Mouse (Mus musculus): ENCODE results near the gene BC024063.
"Not testable (repeated sequence)": the region's sequence is repeated elsewhere in the genome, so short reads cannot be mapped to it uniquely, and the experiment has no call there.

BC024063 gene

DNA sequence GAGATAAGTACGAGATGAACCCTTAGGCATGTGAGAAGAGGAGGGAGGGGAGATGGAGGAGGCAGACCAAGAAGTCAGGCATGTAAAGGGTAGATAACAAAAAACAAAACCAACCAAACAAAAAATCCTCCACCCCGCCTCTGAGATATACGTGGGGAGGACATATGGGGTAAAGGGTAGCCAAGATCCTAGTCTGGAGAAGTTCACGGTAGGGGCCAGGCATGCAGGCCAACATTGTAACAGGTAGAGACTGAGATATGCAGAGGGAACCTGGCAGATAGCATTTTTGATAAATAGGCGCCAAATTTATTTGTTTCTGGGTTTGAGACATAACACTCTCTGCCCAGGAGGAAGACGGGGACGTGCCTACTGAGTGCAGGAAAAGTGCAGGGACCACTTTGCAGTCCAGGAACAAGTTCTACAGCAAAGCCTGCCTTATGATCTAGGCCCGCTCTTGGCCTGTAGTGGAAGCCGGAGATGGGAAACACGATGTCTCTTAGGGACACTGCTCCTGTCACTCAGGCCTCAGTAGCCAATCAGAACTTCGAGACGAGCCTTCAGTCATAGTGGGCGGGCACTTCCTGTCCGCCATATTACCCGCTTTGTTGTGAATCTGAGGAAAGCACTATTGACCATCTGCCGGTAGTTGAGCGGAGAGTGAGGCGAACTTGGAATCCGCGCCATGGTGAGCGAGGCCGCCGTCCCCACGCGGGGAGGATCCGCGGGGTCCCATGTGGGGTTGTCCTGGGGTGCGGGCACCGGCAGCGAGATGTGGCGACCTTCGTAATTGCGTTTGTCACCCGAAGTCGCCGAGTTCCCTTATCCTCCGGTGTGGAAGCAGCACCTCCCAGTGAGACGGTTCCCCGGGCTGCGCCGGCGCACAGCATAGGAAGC, at the start of gene BC024063:
Gene BC024063 (plus strand): TSS at position 626 of the 894 bp plus-strand sequence.
- DNase-seq (ENCODE audit: low spot score) = peak; percentile 87

DNA sequence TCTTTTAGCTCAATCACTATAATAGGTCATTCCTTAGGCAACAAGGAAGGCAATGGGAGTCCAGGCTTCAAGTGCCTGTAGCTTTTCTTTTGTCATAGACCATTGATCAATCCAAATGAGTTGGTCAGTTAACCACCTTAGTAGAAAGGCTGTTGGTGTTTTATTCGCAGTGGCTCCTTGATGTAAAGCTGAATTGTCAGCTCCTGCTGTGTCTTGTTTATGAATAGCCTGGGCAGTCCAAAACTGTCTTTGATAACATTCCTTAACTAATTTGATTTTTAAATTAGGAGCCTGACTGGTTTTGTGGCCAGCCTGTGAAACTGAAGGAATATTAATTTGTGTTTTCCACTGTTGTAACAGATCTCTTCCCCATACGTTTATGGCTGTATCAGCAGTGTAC, 41.0 kb upstream of the BC024063 start:
- DNase-seq (ENCODE audit: low spot score) = no peak

DNA sequence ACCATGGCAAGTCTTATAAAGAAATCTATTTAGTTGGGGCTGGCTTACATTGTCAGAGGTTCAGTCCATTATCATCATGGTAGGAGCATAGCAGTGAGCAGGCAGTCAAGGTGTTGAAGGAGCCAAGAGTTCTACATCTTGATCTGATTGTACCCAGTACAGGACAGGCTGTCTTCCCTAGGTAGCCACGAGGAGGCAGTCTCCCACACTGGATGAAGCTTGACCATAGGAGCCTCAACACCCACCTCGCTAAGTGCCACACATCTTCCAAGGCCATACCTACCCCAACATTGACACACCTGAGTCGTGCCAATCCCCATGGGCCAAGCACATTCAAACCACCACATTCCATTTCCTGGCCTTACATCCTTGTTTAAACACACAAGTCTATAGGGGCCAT, 36.5 kb upstream of the BC024063 start:
- DNase-seq (ENCODE audit: low spot score) = no peak

DNA sequence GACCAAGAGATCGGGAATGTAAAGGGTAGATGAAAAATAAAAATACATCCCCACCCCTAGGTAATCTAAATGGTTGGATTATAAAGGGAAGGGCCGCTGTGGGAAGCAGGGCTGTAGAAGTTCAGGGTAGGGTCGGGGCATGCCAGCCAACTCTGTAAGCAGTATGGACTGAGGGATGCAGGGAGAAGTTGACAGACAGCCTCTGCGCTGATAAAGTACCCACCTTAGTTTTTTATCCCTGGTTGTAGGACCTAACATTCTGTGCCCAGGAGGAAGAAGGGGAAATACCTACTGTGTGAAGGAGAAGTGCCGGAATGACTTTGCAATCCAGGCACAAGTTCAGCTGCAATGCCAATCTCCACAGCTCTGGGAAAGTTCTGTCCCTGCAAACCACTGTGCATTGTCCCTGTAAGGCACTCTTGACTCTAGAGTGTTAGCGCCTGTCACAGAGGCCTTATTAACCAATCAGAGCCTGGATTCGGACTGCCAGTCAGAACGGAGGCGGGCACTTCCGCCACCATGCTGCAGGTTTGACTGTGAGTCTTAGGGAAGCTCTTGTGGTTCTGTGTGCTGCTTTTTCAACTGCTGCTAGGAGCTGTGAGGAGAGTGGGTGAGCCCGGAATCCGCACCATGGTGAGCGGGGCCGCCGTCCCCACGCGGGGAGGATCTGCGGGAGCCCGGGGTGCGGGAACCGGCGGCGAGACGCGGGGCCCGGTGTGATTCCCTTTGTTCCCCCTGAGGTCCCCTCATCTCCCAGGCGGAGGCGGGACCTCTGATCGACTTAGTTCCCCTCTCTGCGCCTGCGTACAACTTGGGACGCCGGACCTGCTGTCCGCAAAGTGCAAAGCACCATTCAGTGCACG, 35.3 kb upstream of the BC024063 start, which contains the start of gene Zfp873:
Gene Zfp873 (plus strand): TSS at position 527 of the 863 bp plus-strand sequence.
- DNase-seq (ENCODE audit: low spot score) = peak; percentile 96

DNA sequence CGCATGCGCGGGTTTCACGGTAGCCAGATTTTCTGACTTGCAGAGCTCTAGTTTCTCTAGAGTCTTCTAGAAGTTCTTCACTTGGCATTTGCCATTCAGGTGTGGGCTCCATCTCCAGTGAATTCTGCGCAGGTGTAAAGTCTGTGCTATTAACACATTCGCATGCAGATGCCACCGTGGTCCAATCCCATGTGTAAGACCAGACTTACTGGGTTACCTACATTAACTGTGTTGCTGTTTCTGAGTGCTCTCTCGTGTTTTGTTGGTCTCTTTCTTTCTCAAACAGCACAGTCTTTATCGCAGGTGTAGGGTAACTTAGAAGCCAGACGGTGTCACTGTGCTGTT, 34.7 kb upstream of the BC024063 start:
- DNase-seq (ENCODE audit: low spot score) = not testable (repeated sequence)

DNA sequence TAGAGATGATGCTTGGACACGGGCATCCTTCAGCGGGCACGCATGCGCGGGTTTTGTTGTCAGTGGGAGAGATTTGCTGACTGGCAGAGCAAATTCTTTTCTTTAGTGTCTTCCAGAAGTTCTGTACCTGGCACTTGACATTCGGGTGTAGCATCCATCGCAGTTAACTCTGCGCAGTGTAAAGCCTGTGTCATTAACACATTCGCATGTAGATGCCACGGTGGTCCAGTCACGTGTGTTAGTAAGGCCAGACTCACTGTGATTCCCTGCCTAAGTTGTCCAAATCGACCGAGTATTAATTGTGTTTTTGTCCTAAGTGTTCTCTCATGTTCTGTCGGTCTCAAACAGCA, 444 bp downstream of the BC024063 start:
- peak; percentile 13 for DNase-seq (ENCODE audit: low spot score)

DNA sequence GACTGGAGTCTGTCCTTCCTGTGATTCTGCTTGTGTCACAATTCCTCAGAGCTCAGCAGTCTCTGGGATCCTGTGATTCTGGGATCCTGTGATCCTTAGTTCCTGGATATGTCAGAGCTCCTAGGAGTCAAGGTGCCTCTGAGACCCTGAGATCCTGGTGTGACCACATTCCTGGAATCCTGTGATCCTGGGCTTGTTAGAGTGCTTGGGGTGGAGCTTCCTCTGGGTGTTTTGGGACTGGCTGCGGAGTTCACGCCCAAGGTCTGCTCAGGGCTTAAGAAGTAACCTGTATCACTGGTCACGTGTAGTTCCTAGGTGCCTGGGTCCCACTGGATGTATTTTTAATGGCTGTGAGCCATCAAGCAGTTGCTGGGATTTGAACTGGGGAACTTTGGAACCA, 34.1 kb downstream of the BC024063 start:
- no peak for DNase-seq (ENCODE audit: low spot score)

DNA sequence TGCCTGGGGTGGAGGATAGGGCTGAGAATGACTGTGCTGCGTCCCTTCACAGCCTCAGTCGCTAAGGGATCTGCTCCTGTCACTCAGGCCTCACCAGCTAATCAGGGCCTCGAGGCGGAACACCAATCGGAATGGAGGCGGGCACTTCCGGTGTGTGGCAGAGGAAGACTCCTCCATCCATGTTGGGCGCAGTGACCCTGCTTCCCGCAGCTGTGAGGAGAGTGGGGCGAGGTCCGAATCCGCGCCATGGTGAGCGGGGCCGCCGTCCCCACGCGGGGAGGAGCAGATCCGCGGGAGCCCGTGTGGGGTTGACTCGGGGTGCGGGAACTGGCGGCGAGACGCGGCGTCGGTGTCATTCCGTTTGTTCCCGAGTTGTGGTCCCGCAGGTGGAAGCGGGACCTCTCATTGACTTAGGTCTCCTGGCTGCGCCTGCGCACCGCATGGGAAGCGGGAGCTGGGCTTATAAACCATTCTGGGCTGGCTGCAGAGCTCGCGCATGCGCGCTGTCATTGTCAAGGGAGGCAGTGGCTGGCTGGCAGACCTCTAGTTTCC, 44.8 kb downstream of the BC024063 start, which contains the start of gene AU041133:
Gene AU041133 (plus strand): TSS at position 164 of the 552 bp plus-strand sequence.
- peak; percentile 92 for DNase-seq (ENCODE audit: low spot score)

DNA sequence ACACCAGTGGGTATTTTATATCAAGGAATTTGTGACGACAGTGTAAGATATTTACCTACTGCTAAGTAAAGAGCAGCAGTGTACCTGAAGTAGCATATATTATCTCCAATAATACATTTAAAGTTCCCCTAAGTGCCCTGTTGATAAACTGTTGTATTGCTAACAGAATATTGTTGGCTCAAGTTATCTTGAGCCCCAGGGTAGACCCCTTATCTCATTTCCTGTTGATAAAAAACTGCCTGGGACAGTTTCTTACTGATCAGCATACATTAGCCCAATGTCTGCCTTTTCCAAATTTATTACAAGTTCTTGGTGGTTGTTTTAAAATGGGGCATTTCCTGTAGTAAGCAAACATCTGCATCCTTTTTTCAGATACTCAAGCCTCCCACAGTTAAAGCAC, 62.1 kb downstream of the BC024063 start:
- no peak for DNase-seq (ENCODE audit: low spot score)

DNA sequence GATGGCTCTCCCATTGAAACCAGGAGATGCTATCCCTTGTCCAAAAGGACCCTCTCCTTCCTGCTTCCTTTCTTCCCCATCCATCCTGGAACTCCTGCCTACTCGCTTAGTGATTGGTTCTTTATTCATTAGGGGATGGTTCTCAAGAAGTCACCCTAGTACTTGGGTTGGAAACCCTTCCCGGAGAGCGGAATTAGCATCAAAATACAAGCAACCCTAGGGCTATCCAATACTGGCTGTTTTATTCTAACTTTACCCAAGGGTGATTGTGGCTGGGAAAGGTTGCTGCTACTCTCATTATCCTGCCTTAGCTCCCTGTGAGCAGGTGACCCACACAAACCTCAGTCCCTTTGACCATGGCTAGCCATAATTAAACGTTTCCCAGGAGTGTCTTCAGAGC, 64.4 kb downstream of the BC024063 start:
- no peak for DNase-seq (ENCODE audit: low spot score)
